Mouse (Mus musculus) Patski (cell line): ENCODE data around the gene Vsir. TPM values are rescaled to one million over a fixed set of nuclear protein-coding genes. Genes with fewer than 3 reads are reported as not detected.
A peak's percentile ranks its signal among the peaks of the same experiment; 100 is the strongest.

Experiments used
- ATAC-seq: fragments of 100-300 bp; one replicate; pipeline ENCODE4 v1.8.0; 2021
- CTCF ChIA-PET: fragments of 350-600 bp; sonication (Branson Sonifier 250); formaldehyde crosslinking; loops from one replicate; lab custom pipeline; 2022; ENCODE audit warnings: inconsistent platforms; lab: Charles Lee
- POLR2A ChIA-PET: fragments of 350-600 bp; sonication (Branson Sonifier 250); formaldehyde crosslinking; loops from one replicate; lab custom pipeline; 2022; ENCODE audit warnings: antibody characterized with exemption, inconsistent platforms; lab: Charles Lee
- DNase-seq: peaks from one replicate; pipeline ENCODE4 v3.0.0-alpha.2; 2011; ENCODE audit warnings: low read depth, low spot score
- H3K27me3 ChIP-seq: fragments of 371-371 bp; one replicate; pipeline ENCODE4 v1.5.1; 2021
- CTCF ChIP-seq: fragments of 100-300 bp; IDR thresholded peaks from one replicate; pipeline ENCODE4 v1.5.1; 2021
- in situ Hi-C: fragments of 300-500 bp; cut with MboI; formaldehyde crosslinking; loops from 3 replicates; pipeline ENCODE4 v1.11.1; 2018; ENCODE audit warnings: low pct_unique_long_range_greater_than_20kb, mixed read lengths
- polyA plus RNA-seq: library from polyadenylated mRNA; unstranded; gene quantifications from one replicate; pipeline ENCODE4 v1.2.3, GENCODE M21; 2021

The Vsir gene
- polyA plus RNA-seq = 2.7 TPM

- TF ChIP-seq CTCF = no peak
- ChIA-PET POLR2A (no interaction called here), CTCF (no interaction called here)
- ATAC-seq (no peak), DNase-seq (no peak)
- in situ Hi-C loops = no loop called here
- no peaks in the 10 kb centered on the region for H3K27me3 ChIP-seq
These were observed at the start of gene Vsir for GRCm38 (mm10) chr10:60346701-60347405. Gene Vsir, plus strand, starts transcription at chr10:60346851.

- TF ChIP-seq CTCF = no peak
- H3K27me3 ChIP-seq = no peaks in the 10 kb centered on the region
- in situ Hi-C loops = loop anchor here (5.0 kb wide), 1 partner anchor 52 kb away; no protein-coding TSS in a partner anchor
- DNase-seq (no peak), ATAC-seq (no peak)
- ChIA-PET CTCF (interaction anchor here (1.2 to 1.9 kb wide), 2 partner anchors 10 to 54 kb away, joined by 3 to 8 read pairs; no protein-coding TSS in a partner anchor), POLR2A (no interaction called here)
These were observed 47.0 kb upstream of the Vsir start for GRCm38 (mm10) chr10:60299636-60300035.

- H3K27me3 ChIP-seq = no peaks in the 10 kb centered on the region
- in situ Hi-C loops = loop anchor here (5.0 kb wide), 1 partner anchor 56 kb away; no protein-coding TSS in a partner anchor
- no peak for TF ChIP-seq CTCF
- ATAC-seq (no peak), DNase-seq (no peak)
- ChIA-PET CTCF (no interaction called here), POLR2A (no interaction called here)
These were observed 43.2 kb upstream of the Vsir start for GRCm38 (mm10) chr10:60303419-60303818.

- ATAC-seq = peak; percentile 61
- in situ Hi-C loops = loop anchor here (5.0 kb wide), 3 partner anchors 58 to 447 kb away; partner anchors contain the start of gene Slc29a3
- no peaks in the 10 kb centered on the region for H3K27me3 ChIP-seq
- ChIA-PET POLR2A (interaction anchor here (0.6 kb wide), 2 partner anchors 455 to 1459 kb away, joined by 3 read pairs; no protein-coding TSS in a partner anchor), CTCF (interaction anchor here (0.6 to 1.6 kb wide), 17 partner anchors 9 to 456 kb away, joined by 3 to 8 read pairs (median 4); partner anchors contain the start of gene Slc29a3)
- DNase-seq = peak; percentile 31
- no peak for TF ChIP-seq CTCF
These were observed 41.6 kb upstream of the Vsir start for GRCm38 (mm10) chr10:60304854-60305628.

- no peaks in the 10 kb centered on the region for H3K27me3 ChIP-seq
- ATAC-seq = no peak
- POLR2A ChIA-PET = no interaction called here
- no peak for TF ChIP-seq CTCF
- in situ Hi-C loops = loop anchor here (5.0 kb wide), 1 partner anchor 387 kb away; the partner anchor contains the start of gene Cdh23
- DNase-seq = no peak
- CTCF ChIA-PET = no interaction called here
These were observed 36.0 kb upstream of the Vsir start for GRCm38 (mm10) chr10:60310629-60311028.

GRCm38 (mm10) chr10:60313606-60314005 is 33.0 kb upstream of the Vsir start:
- no peaks in the 10 kb centered on the region for H3K27me3 ChIP-seq
- TF ChIP-seq CTCF = no peak
- CTCF ChIA-PET = no interaction called here
- ATAC-seq = no peak
- in situ Hi-C loops = loop anchor here (5.0 kb wide), 1 partner anchor 384 kb away; the partner anchor contains the start of gene Cdh23
- DNase-seq = no peak
- POLR2A ChIA-PET = no interaction called here

- ATAC-seq (no peak), DNase-seq (no peak)
- no peak for TF ChIP-seq CTCF
- POLR2A ChIA-PET = interaction anchor here (0.6 kb wide), 1 partner anchor 36 kb away, joined by 6 read pairs; no protein-coding TSS in a partner anchor
- in situ Hi-C loops = no loop called here
- CTCF ChIA-PET = interaction anchor here (0.9 to 1.2 kb wide), 2 partner anchors 92 to 96 kb away, joined by 3 read pairs; no protein-coding TSS in a partner anchor
- H3K27me3 ChIP-seq = no peaks in the 10 kb centered on the region
These were observed 30.5 kb upstream of the Vsir start for GRCm38 (mm10) chr10:60316166-60316565.

- POLR2A ChIA-PET = no interaction called here
- ATAC-seq (no peak), DNase-seq (no peak)
- no peak for TF ChIP-seq CTCF
- peaks cover 6% of the 10 kb centered on the region for H3K27me3 ChIP-seq
- CTCF ChIA-PET = no interaction called here
- in situ Hi-C loops = no loop called here
These were observed 17.5 kb upstream of the Vsir start for GRCm38 (mm10) chr10:60328963-60329650.

GRCm38 (mm10) chr10:60334583-60334982 is 12.1 kb upstream of the Vsir start:
- ChIA-PET CTCF (no interaction called here), POLR2A (no interaction called here)
- ATAC-seq (no peak), DNase-seq (no peak)
- H3K27me3 ChIP-seq = no peaks in the 10 kb centered on the region
- no peak for TF ChIP-seq CTCF
- in situ Hi-C loops = no loop called here

- ATAC-seq (no peak), DNase-seq (no peak)
- no peak for TF ChIP-seq CTCF
- CTCF ChIA-PET = interaction anchor here (2.3 kb wide), 1 partner anchor 10 kb away, joined by 4 read pairs; no protein-coding TSS in a partner anchor
- no peaks in the 10 kb centered on the region for H3K27me3 ChIP-seq
- in situ Hi-C loops = no loop called here
- POLR2A ChIA-PET = no interaction called here
These were observed 11.6 kb upstream of the Vsir start for GRCm38 (mm10) chr10:60335021-60335420.
